Mouse (Mus musculus) thymus, postnatal 0 days (tissue): Measurements from ENCODE around the gene Hivep3. TPM values are rescaled to one million over a fixed set of nuclear protein-coding genes. Genes with fewer than 3 reads are reported as not detected.

Experiments
- DNase-seq: peaks from one replicate; pipeline ENCODE4 v3.0.0-alpha.2; 2015; ENCODE audit warnings: low spot score
- polyA plus RNA-seq: library from polyadenylated mRNA; unstranded; fragments of >200 nt; fragmentation: Nextera tagmentation; extraction: Ambion mirVana; gene quantifications from 2 replicates; pipeline ENCODE4 v1.2.1, GENCODE M21; 2015

Hivep3 gene
- polyA plus RNA-seq, 1 experiment from 2014 or later: 23.3 TPM

DNA sequence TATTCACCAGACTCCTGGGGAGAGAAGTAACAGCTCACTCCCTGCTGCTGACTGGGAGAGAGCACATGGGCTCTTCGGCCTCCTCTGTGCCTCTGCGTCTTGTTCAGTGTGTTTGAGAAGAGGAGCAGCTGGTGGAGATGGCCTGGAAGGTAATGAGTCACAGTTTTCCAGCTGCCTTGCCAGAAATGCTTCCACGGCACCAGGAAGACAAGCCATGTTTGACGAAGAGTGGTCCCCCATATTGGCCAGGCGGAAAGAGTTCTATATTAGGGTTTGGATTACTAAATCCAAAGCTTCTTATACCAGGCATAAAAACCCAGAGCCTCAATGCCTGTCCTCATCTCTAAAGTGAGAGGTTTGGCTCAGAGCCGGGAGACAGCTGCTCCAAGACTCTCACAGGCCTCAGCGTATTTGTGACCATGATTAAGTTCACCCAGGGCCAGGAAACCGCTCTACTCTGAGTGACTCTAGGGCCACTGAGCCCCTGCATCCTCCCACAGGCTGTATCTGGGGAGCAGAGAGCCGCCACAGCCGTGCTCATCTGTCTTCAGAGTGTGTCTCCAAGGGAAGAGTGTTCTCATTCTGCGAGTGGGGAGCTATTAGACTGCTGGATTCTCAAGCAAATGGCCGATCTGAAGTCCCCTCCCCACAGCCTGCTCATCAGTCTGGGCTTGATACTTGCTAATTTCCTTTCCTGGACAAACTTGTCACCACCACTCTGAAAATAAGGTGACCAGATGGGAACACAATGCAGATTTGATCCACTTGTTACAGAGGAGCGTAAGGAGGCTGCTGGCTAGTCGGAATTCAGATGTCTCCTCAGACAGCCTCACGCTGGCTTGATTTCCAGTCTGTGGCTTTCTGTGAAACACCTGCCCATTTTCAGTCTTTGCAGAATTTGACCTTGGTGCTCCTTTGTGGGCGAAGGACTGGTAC, 168.2 kb downstream of the Hivep3 start:
- no peak for DNase-seq

DNA sequence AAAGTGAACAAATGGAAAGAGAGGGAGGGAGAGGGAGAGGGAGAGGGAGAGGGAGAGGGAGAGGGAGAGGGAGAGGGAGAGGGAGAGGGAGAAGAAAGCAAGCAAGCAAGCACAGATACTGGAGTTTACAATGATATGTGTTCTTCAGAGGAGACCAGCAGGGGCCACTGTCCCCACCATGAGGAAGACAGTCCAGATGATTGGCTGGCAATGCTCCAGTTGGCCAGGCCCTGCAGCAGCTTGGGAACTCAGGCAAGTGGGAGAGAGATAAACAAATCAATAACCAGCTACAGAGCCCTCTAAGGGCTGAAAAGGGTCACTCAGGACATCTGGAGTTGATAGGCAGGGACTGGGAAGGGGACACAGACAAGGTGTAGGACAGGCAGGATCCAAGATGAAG, 169.7 kb downstream of the Hivep3 start:
- no peak for DNase-seq

DNA sequence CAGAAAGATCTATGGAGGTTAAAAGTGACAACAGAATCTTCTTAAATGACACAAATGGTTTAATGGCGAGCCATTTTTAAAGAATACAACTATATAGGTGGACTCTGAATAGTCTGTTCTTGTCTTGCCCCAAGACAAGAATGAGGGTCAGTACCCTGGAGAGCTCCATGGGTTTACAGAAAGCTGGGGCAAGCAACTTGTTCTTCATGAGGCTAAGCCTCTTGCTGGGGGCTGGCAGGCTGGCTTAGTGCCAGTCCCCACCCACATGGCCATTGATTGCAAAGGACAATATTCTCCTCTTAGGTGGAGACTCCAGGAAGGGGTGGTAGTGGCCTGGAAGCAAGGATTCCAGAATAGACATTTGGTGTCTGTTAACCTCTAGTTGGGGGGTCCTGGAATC, 170.2 kb downstream of the Hivep3 start:
- DNase-seq: peak; percentile 29

DNA sequence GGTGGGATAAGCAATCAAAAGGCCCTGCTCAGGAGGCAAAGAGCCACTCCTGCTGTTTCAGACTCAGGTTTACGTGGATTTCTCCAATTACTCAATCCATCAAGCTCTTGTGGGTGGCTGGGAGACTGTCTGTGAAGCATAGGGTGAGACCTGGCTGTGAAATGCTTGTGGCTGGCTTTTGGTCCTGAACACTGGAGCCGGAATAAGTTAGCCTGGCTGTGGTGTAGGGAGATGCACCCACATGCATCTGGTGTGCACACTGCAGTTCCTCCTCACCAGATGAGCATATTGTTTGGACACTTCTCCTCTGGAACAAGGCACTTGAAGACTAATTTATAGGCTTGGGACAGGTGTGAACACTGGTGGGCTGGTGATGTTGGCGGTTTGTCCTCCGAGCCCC, 170.7 kb downstream of the Hivep3 start:
- no peak for DNase-seq

DNA sequence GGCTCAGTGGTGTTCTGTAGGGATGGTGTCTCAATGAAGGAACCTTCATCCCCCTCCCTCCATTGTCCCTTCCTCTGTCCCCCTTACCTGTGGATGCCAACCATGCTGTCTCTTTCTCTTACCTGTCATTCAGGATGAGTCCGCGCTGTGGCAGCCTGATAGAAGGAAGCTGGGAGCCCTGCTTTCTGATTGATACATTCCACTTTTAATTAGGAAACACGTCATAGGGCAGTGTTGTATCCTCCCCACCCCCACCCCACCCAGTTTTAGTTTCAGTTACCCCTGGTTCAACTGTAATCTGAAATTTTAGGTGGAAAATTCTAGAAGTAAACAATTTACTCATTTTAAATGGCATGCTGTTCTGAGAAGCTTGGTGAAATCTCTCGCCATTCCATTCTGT, 173.5 kb downstream of the Hivep3 start:
- DNase-seq: no peak

DNA sequence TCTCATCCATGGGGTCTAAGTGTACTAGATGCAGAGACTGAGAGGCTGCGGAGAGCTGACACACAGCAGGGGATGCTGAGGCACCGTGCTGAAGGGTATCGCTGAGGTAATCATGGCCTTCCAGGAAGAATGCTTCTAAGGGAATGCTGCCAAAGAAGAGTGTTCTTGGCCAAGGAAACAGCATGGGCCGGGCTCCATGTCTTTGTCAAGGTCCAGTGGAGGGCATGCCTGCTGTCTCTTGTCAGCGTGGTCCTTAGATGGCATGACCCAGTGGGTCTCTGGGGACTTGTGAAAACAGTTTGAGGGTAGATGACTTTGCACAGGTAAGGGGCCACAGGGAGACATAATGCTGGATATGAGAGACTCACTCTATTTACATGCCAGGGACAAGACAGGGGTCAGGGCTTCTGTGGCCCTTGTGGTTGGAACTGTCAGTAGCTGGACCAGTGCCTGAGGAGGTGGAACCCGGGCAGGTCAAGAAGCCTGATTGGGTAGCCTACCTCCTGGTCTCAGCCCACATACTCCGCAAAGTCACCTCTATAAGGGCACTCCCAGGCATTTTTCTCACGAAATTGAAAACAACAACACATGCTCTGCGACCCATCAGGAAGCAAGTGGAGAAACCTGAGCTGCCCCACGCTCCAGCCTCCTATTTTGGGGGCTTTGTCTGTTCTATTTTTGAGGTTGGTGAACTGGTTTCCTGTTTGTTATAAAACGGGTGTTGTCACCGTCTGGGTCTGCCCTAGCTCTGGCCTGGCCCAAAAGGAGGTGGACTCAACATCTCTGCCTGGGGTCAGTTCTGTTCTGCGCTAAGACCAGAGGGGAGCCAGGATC, 177.7 kb downstream of the Hivep3 start:
- DNase-seq: no peak

DNA sequence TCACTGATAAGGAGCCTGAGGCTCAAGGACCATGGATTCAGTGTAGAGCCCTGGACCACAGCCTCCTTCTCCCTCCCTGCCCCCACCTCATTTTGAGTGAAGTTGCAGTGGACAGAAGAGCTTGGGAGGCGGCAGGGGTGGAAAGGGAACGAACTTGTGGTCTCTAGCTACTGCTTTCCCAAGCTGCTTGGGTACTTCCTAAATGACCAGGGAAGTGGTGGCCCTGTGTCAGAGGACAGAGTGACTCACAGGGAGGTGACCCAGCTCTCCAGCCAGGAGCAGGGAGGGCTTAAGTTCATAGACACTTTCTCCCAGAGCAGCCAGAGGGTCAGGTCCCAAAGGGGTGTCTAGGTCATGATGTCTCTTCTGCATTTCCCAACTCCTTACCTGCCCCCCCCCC, 178.6 kb downstream of the Hivep3 start:
- no peak for DNase-seq

DNA sequence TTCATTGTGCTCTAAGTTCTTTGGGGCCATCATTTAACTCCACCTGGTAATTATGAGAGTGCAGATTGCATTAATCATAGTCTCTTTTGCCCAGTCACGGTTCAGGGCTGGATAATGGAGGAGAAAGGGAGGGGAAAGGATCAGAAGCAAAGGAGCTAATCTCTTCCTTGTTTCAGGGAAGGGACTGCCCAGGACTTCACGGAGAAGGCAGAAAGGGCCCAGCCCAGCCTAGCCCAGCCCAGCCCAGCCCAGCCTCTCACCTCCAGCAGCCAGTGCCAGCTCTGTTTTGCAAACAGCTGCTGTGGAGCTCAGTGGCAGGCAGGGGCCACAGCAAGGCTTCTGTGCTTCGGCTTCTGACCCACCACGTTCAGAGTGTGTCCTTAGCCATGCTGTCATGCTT, 180.6 kb downstream of the Hivep3 start:
- no peak for DNase-seq

DNA sequence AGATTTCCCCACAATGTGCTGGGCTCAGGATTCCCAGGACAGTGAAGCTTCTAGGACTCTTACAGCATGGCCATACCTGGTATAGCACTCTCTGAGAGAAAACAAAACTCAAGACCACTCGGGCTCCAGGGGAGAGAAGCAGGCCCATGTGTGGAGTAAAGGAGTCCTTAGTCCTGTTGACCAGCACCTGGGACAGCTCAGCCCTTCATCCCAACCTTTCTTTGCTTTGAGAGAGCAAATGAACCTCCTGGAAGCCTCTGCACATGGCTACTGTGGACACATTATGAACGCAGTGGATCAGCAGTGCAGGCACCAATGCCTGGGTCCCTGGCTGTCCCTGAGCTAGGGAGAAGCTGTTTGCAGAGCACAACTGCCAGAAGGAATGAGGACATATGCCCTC, 181.5 kb downstream of the Hivep3 start:
- DNase-seq: no peak

DNA sequence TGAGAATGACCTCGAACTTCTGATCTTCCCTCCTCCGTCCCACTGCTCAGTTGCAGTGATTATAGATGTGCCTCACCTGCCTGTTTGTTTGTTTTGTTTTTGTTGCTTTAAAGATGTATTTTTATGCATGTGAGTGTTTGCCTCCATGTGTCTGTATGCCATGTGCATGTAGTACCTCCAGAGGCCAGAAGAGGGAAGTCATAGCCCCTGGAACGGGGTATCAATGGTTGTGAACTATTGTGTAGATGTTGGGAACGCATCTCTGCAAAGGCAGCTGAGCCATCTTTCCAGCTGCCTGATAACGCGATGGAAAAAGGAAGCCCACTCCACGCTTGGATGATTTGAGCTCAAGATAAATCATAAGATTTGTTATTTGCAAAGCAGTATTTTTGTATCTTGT, 183.9 kb downstream of the Hivep3 start:
- DNase-seq: peak; percentile 61

DNA sequence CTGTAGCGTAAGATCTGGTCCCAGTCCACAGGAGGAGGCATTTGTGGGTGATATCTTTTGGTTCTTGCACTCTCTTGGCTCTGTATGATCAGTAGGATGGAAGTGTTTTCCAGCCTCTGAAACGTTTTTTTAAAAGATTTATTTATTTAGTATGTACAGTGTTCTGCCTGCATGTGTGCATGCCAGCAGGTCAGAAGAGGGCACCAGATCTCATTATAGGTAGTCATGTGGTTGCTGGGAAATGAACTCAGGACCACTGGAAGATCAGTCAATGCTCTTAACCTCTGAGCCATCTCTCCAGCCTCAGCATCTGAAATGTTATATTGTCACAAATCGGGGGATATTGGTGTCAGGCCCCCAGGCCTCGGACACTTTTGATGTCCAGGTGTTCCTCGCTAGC, 185.8 kb downstream of the Hivep3 start:
- DNase-seq: no peak

DNA sequence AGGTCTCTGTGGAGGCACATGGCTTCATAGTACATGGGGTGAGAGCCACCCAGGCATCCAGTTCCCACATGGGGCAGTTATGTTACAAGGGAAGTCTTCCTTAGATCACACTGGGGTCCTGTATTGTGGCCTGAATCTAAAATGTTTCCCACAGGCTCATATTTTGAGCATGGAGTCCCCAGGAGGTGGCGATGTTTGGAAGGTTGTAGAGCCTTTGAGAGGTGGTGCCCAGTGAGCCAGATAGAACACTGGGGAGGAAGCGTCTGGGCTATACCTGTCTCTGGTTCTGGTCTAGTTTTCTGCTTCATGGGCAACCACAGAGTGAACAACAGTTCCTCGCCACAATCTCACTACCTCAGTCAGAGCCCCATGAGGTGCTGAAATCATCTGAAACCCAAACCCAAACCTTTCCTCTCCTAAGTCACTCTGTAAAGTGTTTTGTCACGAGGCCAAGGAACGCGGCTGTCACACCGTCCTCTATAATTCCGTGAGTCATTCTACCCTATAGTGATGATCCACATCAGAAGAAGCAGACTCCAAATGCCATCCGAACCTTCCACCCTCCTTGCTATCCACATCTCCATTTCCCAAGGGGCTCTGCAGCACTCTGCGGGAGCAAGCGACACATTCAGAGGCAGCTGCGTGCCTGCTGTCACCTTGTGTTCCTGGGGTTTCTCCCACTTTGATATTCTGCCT, 187.6 kb downstream of the Hivep3 start:
- DNase-seq: peak; percentile 19

DNA sequence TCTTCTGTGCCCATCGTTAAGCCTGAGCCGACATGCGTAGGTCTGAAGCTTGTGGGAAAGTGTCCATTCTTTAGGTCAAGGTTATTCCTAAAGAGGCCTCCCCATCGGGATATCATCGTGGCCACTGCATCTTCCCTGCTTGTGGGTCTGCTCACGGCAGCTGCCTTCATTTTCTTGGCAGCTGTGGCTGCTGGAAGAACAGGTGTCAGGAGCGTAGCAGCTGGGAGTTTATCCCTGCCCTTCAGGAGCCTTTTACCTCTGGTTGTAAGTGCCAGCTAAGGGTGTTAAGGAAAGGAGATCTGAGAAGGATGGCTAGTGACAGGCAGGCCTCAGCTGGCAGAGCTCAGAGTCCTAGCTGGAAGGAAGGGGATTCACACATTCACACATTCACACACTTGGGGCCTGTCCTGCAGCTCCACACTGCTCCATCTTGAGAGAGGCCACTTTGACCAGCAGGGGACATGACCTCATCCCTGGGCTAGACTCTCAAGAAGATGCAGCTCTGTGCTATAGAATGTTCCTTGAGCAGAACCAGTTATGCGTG, 188.2 kb downstream of the Hivep3 start:
- no peak for DNase-seq

DNA sequence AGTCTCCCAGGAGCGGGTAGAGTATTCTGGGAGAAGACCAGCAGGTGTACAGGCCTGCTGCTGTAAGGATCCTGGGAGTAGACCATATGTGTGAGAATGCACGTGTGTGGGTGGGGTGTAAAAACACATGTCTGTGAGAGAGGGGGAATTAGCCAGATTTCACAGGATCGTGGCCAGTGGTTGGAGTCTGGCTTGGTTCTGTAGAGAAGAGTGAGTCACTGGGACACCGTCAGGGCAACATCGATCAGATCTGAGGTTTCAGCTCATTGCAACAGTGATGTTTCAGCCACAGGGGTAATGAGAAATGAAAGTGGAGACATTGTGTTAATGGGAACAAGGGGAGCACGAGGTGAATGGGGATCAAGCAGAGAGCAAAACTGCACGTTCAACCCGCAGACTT, 189.4 kb downstream of the Hivep3 start:
- DNase-seq: no peak

DNA sequence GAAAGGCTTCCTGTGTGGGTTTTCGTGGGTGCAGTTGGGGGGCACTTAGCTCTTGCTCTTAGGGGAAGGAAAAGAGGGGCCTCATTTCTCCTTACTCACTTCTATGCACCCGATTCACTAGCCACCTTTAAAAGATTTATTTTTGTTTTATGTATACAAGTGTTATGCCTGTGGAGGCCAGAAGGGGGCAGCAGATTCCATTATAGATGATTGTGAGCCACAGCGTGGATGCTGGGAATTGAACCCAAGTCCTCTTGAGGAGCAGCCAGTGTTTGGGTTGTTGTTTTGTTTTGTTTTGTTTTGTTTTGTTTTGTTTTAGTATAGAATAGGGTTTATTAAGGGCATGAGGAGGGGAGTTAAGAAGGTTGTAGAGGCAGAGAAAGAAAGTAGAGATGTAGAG, 189.8 kb downstream of the Hivep3 start:
- DNase-seq: peak; percentile 21

DNA sequence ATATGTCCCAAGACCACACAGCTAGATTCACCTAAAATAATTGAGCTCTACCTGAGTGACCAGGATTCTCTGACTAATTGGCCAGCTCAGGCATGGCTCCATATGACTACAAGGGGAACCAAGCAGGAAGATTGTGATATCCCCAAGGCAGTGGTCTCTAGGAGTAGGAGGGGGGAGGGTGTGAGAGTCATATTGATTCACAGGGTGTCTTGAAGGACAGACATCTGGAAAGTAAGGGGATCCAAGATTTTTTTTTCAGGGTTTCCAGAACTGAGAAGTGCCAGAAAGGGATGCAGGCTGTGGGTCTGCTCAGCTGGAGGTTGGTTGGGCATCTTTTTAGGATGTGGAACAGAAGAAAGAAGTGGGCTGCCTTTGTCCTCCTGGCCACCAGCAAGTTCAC, 191.5 kb downstream of the Hivep3 start:
- DNase-seq: no peak

DNA sequence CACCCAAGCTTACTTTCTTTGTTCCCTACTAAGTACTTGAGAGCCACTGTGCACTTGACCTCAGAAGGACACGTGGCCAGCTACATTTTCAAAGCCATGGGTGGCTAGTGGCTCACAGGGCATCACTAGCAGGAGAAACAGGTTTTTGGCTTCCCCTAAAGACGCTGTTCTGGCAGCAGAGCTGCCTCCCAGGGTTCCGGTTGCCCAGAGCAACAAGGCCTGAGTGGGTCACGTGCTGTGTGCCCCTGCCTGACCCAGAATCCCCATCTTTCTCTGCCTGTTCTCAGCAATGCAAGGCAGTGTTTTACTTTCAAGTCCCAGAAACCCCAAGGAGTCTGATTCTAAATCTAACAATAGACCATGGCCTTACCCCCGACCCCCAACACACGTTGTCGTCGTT, 198.3 kb downstream of the Hivep3 start:
- DNase-seq: no peak

DNA sequence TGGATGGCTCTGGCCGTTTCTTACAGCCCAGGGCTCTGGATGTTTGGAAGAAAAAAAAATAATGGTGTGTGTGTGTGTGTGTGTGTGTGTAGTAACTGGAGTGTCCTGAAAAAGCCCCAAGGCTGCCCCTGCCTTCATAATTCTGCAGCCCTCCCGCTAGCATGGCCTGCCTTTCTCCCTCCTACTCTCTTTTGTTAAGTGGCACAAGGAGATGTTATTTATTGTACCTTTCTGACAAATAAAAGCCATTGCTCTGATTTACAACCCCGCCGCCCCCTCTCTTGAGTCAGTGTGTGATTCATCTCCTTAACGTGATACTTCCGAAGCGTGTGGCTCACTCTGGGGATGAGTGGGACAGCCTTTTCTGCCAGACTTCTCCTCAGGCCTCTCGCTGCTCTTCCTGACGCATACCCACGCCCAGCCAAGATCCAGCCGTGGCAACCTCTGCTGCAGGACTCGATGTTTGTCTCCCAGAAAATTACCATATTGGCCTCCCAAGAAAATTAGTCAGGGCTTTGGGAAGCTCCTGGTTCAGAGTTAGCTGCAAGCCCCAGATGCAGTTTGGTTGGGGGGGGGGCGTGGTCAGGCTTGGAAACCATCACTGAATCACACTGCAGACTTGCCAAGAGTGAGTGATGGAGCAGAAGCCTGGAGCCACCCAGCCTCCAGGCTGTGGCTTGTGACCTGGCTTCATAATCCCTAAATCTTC, 199.1 kb downstream of the Hivep3 start:
- no peak for DNase-seq

DNA sequence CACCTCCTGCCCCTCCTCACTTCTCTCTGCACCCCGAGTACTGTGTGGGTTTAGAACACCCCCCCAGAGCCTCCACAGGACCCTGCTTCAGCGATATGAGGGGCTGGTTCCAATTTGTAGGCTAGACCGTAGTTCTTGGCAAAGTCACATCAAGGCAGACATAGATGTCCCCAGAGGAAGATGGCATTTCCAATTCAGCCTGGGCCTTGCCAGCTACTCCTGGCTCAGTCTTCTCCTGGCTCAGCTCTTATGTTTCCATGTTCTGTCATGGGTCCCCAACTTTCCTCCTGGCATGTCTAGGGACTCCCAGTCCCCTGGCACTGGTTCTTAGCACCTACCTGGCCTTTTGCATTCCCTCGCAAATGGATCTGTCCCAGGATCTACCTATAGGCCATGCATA, 201.3 kb downstream of the Hivep3 start:
- DNase-seq: no peak

DNA sequence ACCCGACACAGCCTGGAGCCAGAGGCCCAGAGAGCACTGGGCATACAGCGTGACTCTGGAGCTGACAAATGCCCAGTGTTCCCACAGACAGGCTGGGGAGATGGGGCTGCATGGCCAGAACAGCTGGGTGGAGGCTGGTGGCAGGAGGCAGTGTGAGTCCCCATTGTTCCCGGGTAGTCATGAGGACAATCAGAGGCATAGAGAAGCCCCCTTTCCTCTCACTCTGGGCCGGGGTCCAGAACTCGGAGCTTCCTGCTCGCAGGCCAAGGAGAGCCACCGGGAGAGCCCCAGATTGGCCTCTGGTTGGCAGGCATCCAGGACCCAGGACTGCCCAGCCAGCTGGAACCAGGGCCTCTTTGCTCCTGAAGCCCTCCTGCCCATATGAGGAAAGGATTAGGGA, 204.3 kb downstream of the Hivep3 start:
- DNase-seq: no peak

DNA sequence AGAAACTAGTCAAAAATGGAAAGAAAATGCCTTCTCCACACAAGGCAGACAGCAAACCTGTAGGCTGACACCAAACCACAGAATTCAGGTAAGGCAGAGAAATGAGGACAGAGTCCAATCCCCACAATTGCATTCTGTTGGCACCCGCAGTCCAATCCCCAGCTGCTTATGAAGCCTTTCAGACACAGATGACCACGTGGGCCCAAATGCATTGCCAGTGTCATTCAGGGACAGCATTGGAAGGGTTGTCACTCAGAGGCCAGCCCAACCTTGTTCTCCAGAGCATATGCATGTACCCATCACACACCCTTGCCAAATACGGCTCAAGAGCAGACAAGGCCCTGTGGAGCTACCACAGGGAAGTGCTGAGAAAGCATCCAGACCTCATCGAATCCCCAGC, 204.9 kb downstream of the Hivep3 start:
- DNase-seq: no peak
